Mouse (Mus musculus) midbrain, postnatal 0 days (tissue): ENCODE results near the gene Cacna2d2. TPM values are rescaled to one million over a fixed set of nuclear protein-coding genes. Genes with fewer than 3 reads are reported as not detected.

Experiments used
- ATAC-seq: fragments of 200-750 bp; cut with Nextera tagmentation; 2 replicates; pipeline ENCODE4 v1.8.0; 2017; ENCODE audit warnings: moderate number of reproducible peaks, mild to moderate bottlenecking, moderate TSS enrichment, moderate library complexity; ENCODE audit not compliant: low FRiP score
- DNase-seq: peaks from one replicate; pipeline ENCODE4 v3.0.0-alpha.2; 2015; ENCODE audit warnings: low spot score
- H3K27ac ChIP-seq: fragments of 300-500 bp; sonication (generic); 2 replicates; pipeline ENCODE4 v1.5.1; 2014; ENCODE audit warnings: low read depth, mild to moderate bottlenecking, low read length, mixed read lengths
- H3K27me3 ChIP-seq: fragments of 300-500 bp; sonication (generic); 2 replicates; pipeline ENCODE4 v1.6.1; 2014; ENCODE audit warnings: low read length, control low read depth, mixed read lengths; ENCODE audit not compliant: insufficient read depth
- H3K36me3 ChIP-seq: fragments of 300-500 bp; sonication (generic); 2 replicates; pipeline ENCODE4 v1.6.1; 2014; ENCODE audit warnings: low read length, control low read depth, mixed read lengths; ENCODE audit not compliant: insufficient read depth
- H3K4me1 ChIP-seq: fragments of 300-500 bp; sonication (generic); 2 replicates; pipeline ENCODE4 v1.6.1; 2014; ENCODE audit warnings: mild to moderate bottlenecking, control low read depth, antibody characterized with exemption, low read length, mixed read lengths; ENCODE audit not compliant: insufficient read depth
- H3K4me2 ChIP-seq: fragments of 300-500 bp; sonication (generic); 2 replicates; pipeline ENCODE4 v1.6.1; 2014; ENCODE audit warnings: low read depth, mild to moderate bottlenecking, low read length, mixed read lengths; ENCODE audit not compliant: poor library complexity, severe bottlenecking
- H3K4me3 ChIP-seq: fragments of 300-500 bp; sonication (generic); 2 replicates; pipeline ENCODE4 v1.5.1; 2014; ENCODE audit warnings: low read depth, mild to moderate bottlenecking, low read length, moderate library complexity
- H3K9ac ChIP-seq: fragments of 300-500 bp; sonication (generic); replicated peaks from 2 replicates; pipeline ENCODE4 v1.6.1; 2014; ENCODE audit warnings: mild to moderate bottlenecking, low read length, moderate library complexity, mixed read lengths; ENCODE audit not compliant: poor library complexity, severe bottlenecking
- H3K9me3 ChIP-seq: fragments of 300-500 bp; sonication (generic); 2 replicates; pipeline ENCODE4 v1.6.1; 2016; ENCODE audit warnings: low read length, control low read depth
- CTCF ChIP-seq: IDR thresholded peaks from 2 replicates; pipeline ENCODE4 v1.5.1; 2016; ENCODE audit warnings: antibody characterized with exemption, mild to moderate bottlenecking
- WGBS: fragments of 180-500 bp; shearing (Covaris S2); extraction: QIAGEN DNeasy Blood & Tissue Kit; methylation state at CpG from one replicate; pipeline ENCODE4 v1.1.7; 2014; 5-methylcytosine and 5-hydroxymethylcytosine counted together
- polyA plus RNA-seq: library from polyadenylated mRNA; unstranded; fragments of >200 nt; fragmentation: Nextera tagmentation; extraction: Ambion mirVana; gene quantifications from 2 replicates; pipeline ENCODE4 v1.2.1, GENCODE M21; 2015
- total RNA-seq: library from RNA; depleted of rRNA; stranded (reverse); fragments of >200 nt; gene quantifications from 2 replicates; pipeline ENCODE4 v1.2.3, GENCODE M21; 2014; rRNA removed

The Cacna2d2 gene
- 138 and 191 TPM in 2 replicates for total RNA-seq
- 8.4 and 9.0 TPM in 2 replicates for polyA plus RNA-seq

DNA sequence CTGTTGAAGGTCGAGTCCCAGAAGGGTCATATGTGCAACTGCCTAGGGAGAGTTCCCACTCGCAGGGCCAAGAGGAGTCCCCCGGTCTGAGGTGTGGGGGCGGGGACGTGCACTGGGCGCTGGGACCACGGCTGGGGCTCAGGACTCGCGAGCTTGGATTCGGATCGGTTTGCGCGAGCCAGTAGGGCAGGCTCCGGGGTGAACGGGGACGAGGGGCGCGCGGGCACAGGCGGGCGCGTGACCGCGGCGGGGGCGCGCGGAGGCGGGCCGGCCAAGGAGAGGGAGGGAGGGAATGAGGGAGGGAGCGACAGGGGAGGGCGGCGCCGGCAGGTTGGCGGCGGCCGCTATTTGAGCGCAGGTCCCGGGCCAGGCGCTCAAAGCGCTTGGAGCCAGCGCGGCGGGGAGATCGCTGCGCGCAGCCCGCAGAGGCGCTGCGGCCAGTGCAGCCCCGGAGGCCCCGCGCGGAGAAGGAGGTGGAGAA lies at the start of gene Cacna2d2:
TSS of gene Cacna2d2 (plus strand) at position 122 of the 481 bp plus-strand sequence.
- peak; percentile 74 for DNase-seq
- no peaks in the 10 kb centered on the region for H3K36me3 ChIP-seq
- H3K4me2 ChIP-seq, result peak within 1 kb of the TSS; percentile 94
- no peaks in the 10 kb centered on the region for H3K27me3 ChIP-seq
- peaks cover 23% of the 10 kb centered on the region for H3K4me1 ChIP-seq
- H3K27ac ChIP-seq, result peak within 1 kb of the TSS; percentile 62
- peak within 1 kb of the TSS; percentile 88 for H3K9ac ChIP-seq
- WGBS, result under 1% methylated on average over 19 of the region's 54 CpGs
- ATAC-seq, result peak; percentile 74
- peak within 1 kb of the TSS; percentile 67 for H3K4me3 ChIP-seq
- no peak for TF ChIP-seq CTCF
- no peaks in the 10 kb centered on the region for H3K9me3 ChIP-seq

DNA sequence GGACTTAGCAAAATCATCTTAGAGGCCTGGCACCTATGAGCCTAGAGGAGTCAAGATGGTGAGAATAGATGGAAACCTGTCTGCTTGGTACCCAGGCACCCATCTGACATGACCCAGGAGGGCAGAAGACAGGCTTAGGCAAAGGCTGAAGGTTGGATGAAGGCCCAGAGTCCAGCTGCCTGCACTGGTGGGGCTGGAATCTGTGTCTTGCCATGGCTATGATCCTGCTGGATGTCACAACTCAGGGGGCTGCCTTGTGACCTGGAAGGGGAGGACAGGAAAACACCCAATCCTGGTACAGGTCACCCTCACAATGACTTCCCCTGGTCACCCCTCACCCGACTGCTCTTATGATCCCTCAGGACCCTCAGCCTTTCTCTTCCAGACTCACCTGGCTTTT lies 44.6 kb upstream of the Cacna2d2 start:
- TF ChIP-seq CTCF, result no peak
- DNase-seq (no peak), ATAC-seq (no peak)

DNA sequence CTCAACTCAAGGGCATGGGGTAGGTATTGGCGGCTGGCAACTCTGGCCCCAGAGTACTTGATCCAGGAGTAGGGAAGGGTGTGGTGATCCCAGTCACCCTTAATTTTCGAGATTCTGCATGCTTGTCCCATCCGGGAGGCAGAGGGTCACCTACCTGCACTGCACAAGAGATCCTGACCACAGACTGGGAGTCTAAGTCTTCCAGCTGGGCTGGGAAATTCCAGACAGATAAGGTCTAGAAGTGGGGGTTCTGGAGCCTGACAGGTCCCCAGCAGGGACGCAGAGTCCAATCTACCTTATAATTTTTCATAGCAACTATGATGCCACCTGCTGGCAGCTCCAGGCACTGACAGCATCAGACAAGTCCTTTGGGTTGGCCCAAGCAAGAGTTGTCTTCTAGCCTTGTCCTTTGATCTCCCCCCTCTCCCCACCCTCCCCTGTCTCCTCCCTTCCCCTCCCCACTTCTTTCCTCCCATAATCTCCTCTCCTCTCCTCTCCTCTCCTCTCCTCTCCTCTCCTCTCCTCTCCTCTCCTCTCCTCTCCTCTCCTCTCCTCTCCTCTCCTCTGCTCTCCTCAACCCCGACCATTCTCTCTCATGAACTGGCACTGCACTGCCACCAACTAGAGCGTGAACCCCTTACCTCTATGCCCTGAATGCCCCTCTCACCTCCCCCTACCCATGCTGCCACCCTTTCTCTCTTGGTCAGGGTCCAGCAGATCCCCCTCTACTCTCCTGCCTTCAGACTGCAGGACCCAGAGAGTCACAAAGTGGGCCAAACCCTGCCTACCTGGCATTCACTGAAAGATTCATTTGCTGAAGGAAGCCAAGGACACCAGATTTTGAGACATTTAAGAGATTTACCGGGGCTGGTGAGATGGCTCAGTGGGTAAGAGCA lies 43.3 kb upstream of the Cacna2d2 start:
- ATAC-seq (no peak), DNase-seq (peak; percentile 77)
- Histone ChIP-seq H3K4me3 (no peak overlapping the region), H3K4me2 (no peak overlapping the region), H3K36me3 (no peaks in the 10 kb centered on the region), H3K27me3 (no peaks in the 10 kb centered on the region), H3K9me3 (no peaks in the 10 kb centered on the region), H3K27ac (no peak overlapping the region), H3K4me1 (no peaks in the 10 kb centered on the region), H3K9ac (no peak overlapping the region)
- TF ChIP-seq CTCF, result peak; percentile 76
- 47% methylated on average over 6 of the region's 7 CpGs for WGBS

More for the DNA sequence above, 44.6 kb upstream of the Cacna2d2 start:
- no peaks in the 10 kb centered on the region for H3K27me3 ChIP-seq
- H3K9ac ChIP-seq, result no peak overlapping the region
- 78% methylated on average over 1 of the region's 1 CpGs for WGBS
- no peak overlapping the region for H3K27ac ChIP-seq
- H3K4me2 ChIP-seq, result no peak overlapping the region
- H3K9me3 ChIP-seq, result no peaks in the 10 kb centered on the region
- no peak overlapping the region for H3K4me3 ChIP-seq
- no peaks in the 10 kb centered on the region for H3K4me1 ChIP-seq
- H3K36me3 ChIP-seq, result no peaks in the 10 kb centered on the region

DNA sequence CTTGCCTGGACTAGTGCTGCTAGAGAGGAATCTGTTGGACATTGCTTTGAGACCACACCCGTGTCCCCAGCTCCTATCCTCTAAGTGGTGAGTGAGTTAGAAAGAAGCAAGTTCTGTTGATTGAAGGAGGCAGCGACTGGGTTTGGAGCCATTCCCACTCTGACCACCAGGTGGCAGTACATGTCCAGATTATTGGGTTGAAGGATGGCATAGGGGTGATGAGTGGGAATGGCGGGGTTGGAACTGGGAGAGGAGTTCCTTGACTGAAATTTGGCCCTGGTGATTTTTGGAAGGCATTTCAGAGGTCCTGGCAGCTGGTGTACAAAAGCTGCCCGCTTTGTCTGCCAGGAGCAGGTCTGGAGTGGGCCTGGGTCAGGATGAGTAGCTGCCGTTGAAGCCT lies 41.8 kb upstream of the Cacna2d2 start:
- H3K27ac ChIP-seq, result no peak overlapping the region
- H3K4me3 ChIP-seq, result no peak overlapping the region
- H3K4me1 ChIP-seq, result no peaks in the 10 kb centered on the region
- H3K36me3 ChIP-seq, result no peaks in the 10 kb centered on the region
- 20% methylated on average over 5 of the region's 5 CpGs for WGBS
- H3K9ac ChIP-seq, result no peak overlapping the region
- no peak overlapping the region for H3K4me2 ChIP-seq
- peak; percentile 99 for TF ChIP-seq CTCF
- no peaks in the 10 kb centered on the region for H3K9me3 ChIP-seq
- ATAC-seq, result peak; percentile 24; the same call in 1 of the 2 replicates
- no peaks in the 10 kb centered on the region for H3K27me3 ChIP-seq
- DNase-seq, result peak; percentile 88

DNA sequence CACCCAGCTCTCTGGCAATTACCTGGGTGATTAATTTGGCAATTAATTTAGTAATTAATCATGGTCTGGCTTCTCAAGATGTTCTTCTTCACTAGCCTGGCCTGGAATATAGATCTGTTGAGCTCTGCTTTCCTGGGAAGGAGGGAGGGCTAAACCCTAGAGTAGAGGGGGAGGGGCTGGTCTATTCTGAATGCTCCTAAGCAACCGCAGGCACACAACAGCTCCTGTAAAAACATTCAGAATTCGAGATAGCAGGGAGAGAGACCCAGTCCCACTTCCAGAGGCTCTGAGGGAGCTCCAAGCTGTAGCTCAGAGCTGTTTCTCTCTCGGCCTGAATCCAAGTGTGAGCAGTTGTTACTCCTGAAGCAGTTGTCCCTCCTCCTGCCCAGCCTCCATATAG lies 38.4 kb upstream of the Cacna2d2 start:
- no peak for ATAC-seq
- Histone ChIP-seq H3K27ac (no peak overlapping the region), H3K36me3 (no peaks in the 10 kb centered on the region), H3K9ac (no peak overlapping the region), H3K4me1 (no peaks in the 10 kb centered on the region), H3K4me3 (no peak overlapping the region), H3K27me3 (no peaks in the 10 kb centered on the region), H3K4me2 (no peak overlapping the region), H3K9me3 (no peaks in the 10 kb centered on the region)
- no peak for TF ChIP-seq CTCF
- 16% methylated on average over 3 of the region's 3 CpGs for WGBS
- peak; percentile 38 for DNase-seq

DNA sequence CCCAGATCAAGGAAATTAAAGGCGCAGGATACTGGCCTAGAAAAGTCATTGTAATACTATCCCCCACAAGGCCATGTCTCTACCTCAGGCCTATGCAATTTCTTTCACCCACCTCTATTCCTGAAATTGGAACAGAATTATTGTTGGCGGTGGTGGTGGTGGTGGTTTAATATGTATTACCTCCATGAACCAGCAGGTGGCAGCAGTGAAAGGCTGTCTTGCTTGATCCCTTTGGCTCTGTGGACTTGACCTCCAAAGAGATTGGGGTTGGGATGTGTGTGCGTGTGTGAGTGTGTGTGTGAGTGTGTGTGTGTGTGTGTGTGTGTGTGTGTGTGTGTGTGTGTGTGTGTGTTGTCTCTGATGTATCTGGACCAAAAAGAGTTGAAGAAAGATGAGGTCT lies 32.8 kb upstream of the Cacna2d2 start:
- TF ChIP-seq CTCF, result peak; percentile 96
- Histone ChIP-seq H3K9ac (no peak overlapping the region), H3K36me3 (no peaks in the 10 kb centered on the region), H3K27me3 (no peaks in the 10 kb centered on the region), H3K4me1 (no peaks in the 10 kb centered on the region), H3K27ac (no peak overlapping the region), H3K4me3 (no peak overlapping the region), H3K9me3 (no peaks in the 10 kb centered on the region), H3K4me2 (no peak overlapping the region)
- WGBS, result 5% methylated on average over 3 of the region's 3 CpGs
- DNase-seq (peak; percentile 76), ATAC-seq (no peak)
